Mouse (Mus musculus): Measurements from ENCODE around the gene Lpp.

GRCm38 (mm10) chr16:24403733-24404380, 10.6 kb downstream of the Lpp start:
- TF ChIP-seq EP300 (IDR thresholded peaks at IDR 0.05; ENCODE audit: low read depth) (no peak), CTCF (IDR thresholded peaks at IDR 0.05; ENCODE audit: low read depth) (no peak)

All from liver, postnatal 0 days (tissue).